Mouse (Mus musculus) monocyte, adult 5-6 weeks (primary cell): ENCODE data around the gene Aknad1. TPM values are rescaled to one million over a fixed set of nuclear protein-coding genes. Genes with fewer than 3 reads are reported as not detected.
A peak's percentile ranks its signal among the peaks of the same experiment; 100 is the strongest.

Experiments
- ATAC-seq: fragments of 153-309, 156-312 bp; replicated peaks from 2 replicates; pipeline ENCODE4 v1.8.0; 2017; ENCODE audit warnings: mild to moderate bottlenecking; ENCODE audit not compliant: low TSS enrichment, insufficient number of reproducible peaks, severe bottlenecking, poor library complexity, low FRiP score
- total RNA-seq: library from RNA; stranded (forward); fragments of 200-1000, 200-491, 200-594 nt; gene quantifications from 3 replicates; pipeline ENCODE4 v1.2.3, GENCODE M21; 2017

The Aknad1 gene
- total RNA-seq, result not detected in 3 replicates

DNA sequence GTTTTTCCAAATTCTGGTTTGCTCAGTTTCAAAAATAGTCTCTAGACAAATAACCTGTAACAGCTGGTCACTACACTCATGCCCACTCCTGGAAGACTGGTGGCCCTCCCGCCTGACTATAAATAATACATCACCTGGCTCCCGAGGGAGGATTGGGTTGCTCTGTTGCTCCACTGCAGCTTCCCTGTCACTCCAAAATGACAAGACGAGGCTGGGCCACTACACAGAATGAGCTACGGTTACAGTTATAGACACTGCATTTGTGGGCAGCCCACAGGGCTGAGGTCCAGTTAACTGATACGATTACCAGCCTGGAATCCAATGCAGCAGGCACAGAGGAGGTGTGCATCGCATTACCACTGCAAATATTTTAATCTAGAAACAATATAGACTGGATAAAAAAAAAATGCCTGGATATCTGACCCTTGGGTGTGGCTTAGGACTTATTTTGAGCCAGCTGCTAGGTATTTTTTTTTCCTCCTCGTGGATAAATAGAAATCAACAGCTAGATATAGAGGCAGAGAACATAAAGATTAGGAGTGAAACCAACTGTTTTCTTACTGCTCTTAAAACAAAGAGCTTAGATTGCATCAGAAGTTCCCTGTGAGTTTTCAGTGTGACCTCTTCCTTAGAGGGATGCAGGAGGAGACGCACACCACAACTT lies at the start of gene Aknad1:
Gene Aknad1 (plus strand): TSS at position 614 of the 664 bp plus-strand sequence.
- ATAC-seq, result no peak

DNA sequence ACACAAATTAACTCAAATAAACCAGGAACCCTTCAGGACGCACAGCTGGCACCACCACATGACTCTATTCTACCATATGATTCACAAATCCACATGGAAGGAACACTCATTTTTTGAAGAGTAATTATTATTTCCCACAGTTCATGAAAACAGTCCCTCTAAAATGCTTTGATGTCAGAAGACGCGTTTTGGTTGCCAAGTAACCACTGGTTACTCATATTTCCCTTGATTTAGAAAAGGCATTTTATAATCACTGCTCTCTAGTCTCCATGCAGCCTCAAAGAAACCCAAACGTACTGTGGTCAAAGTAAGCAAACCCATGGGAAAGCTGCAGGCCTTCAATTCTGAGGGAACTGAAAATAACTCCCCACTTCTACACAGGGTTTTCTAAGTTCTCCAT lies 49.5 kb upstream of the Aknad1 start:
- no peak for ATAC-seq

DNA sequence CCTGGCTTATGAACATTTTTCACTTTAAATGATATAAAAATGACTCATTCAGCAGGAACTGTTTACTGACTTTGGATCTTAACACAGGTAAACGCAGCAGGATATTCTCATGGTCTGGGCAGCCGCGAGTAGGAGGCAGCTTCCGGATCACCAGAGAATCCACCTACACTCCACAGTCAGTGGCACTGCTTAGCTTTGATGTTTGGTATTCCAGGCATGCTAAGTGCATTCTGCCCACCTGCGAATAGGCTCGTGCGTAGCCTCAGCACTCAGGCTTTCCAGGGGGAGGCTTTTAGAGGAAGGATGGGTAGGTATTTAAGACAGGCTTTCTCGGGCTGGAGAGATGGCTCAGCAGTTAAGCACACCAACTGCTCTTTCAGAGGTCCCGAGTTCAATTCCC lies 45.1 kb upstream of the Aknad1 start:
- no peak for ATAC-seq

DNA sequence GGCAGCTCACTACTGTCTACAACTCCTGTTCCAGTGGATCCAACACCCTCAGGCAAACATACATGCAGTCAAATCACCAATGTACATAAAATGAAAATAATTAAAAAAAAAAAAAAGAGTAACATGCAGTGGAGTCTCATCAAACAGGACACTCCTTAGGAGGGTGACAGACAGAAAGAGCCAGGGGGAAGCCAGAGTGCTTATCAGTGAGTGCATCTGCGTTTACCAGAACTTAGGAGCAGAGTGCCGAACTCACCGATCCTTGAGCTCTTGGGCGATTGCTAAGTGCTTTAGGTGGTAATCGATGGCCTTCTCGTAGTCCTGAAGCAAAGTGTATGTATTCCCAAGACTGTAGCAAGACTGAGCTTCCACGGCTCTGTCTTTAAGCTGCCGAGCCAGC lies 40.8 kb upstream of the Aknad1 start:
- no peak for ATAC-seq

DNA sequence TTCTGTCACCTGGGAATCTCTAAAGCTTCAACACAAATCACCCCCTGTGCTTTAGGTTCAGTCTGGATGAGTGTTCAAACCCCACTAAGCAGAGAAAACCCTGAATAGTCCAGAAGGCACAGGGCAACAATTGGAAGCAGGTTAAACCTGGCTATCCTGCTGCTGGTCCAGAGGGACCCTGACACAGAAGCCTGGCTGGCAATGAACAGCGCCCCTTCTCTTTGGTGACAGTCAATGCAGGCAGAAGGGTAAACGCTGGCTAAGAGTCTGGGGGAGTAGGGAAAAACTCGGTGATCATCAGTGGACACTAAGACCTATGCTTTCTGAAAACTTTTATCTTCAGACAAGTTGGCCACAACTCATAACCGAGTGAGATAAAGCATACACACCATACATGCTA lies 39.7 kb upstream of the Aknad1 start:
- ATAC-seq, result no peak

DNA sequence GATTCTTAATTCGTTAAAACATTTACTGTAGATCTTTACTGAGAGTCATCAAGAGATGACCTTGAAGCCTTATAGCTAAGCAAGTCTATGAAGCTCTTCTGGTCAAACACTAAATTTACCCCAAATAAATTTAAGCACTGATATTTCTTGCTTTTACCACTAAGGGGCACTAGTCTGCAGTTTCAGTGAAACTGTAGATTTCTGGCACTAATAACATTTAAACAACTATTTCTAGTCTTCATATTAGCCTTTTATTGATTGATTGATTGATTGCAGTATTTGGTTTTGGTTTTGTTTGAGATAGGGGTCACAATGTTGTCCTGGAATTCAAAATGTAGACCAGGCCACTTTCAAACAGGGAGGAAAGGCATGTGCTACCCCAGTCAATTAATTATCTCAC lies 38.2 kb upstream of the Aknad1 start:
- ATAC-seq, result no peak

DNA sequence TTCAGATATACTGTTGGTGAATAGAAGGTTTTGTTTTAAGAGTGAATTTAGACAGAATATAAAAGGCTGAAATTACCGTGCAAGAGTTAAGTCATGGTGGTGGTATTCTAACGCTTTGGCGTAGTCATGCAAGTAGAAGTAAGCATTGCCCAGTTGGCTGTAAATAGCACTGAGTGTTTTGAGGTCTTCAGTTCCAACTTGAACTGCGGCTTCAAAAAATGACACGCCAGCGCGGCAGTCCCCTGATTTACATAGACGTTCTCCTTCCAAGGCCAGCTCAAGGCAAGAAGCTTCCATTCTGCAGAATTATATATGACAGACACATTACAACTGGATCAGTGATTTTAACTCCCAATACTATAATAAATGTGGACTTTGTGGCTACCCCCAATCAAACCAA lies 36.7 kb upstream of the Aknad1 start:
- no peak for ATAC-seq

DNA sequence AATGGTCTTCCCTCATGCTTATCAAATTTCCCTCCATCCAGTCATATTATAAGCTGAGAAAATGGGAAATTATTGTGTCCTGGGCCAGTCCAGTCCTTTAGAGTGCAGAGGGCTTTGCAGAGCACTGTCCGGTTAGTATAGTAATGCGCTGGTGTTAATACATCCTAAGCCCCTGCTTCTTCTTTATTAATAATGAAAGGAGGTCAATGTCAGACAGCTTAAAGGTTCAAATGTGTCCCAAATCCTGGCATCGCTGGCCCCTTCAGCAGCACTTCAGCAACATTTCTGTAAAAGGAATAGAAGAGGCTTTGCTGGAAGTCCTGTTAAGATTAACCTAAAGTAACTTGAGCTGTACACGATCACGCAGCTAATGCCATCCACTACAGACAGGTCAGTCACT lies 28.2 kb upstream of the Aknad1 start:
- no peak for ATAC-seq

DNA sequence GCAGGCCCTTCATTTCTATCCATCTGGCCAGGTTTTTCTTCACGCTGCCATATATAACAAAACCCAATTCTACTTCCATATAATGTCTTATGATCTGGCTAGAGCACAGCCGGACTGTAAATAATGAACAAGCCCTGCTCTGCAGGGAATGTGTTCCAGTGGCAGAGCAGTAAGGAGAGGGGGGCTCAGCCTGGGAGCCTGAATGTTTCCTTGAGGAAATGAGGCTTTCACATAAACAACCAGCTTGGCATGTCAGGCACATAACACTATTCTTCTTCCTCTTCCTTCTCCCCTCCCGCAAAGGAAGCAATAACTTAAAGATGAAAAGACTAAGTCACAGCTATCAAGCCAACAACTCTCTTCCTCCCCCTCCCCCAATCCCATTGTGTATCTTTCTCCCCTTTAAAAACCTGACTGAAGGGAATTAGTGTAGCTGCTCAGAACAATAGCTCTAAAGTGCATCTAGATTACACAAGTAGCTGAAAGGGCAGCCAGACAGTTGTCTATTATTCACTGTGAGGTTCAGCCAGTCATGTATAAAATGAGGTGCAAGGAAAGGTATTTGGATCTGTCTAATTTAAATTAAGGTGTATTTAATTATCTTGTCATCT lies 26.3 kb upstream of the Aknad1 start:
- ATAC-seq, result no peak

DNA sequence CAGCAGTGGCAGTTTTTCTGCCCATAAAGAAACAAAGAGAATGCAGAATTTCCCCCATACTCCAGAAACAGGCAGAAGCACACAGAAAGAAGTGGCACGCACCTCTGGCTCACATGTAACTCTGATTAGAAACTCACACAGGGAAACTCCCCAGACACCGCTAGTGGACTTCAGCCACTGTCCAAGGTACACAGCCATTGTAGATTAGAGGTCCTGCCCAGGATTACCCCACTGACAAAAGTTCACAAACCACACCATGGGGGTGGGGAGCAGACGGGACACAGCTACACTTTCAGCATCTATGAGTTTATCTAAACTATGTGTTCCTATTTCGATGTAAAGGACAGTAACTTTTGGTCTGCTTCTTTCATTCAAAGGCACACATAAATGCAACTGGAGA lies 24.6 kb upstream of the Aknad1 start:
- ATAC-seq, result no peak

DNA sequence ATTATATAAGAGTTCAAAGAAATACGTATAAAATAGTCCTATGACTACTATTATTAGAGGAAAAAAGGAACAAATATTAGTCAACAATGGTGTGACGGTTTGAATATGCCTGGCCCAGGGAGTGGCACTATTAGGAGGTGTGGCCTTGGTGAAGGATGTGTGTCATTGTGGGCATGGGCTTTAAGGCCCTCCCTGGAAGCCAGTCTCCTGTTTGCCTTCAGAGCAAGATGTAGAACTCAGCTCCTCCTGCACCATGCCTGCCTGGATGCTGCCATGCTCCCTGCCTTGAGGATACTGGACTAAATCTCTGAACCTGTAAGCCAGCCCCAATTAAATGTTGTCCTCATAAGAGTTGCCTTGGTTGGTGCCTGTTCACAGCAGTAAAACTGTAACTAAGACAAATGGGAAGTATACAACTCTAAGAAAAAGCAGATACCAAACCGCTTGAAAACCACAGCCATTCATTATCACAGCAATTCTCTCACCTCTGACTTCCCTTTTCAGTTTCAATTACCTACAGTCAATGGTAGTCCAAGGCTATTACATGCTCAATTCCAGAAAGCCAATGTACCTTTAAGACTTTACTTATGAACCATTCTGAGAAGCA lies 21.5 kb upstream of the Aknad1 start:
- peak; percentile 44; the same call in 1 of the 2 replicates for ATAC-seq

DNA sequence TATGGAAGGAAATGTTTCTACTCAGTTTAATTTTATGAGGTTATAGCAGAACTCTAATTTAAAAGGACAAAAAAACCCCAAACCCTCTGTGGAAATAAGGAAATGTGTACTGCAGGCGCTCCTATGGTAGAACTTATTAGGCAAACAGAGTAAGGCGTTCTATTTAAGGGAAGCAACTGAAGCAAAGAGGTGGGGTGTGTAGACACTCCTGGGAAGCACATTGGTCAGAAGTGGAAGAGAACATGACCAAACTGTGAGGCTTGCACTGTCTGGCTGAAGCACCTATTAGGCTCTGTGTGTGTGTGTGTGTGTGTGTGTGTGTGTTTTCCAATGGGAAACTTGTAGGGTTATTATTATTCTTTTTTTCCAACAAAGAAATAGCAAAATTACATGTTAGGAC lies 20.1 kb upstream of the Aknad1 start:
- peak; percentile 52 for ATAC-seq

DNA sequence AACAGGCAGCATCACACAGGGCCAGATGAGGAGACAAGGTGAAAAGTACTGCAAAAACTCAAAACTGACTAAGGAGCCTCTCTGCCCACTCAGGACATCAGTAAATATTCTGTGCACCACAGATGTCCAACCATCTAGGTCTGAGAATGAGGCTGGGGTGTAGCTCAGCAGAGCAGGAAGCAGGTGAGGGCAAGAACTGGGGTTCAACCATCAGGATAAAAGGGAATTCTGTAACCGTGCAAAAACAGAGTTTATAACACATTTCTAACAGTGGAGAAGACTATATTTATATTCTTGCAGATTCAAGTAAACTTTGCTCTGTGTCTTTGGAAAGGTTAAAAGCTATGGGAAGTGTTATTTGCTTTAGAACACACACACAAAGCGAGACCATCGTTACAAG lies 19.7 kb upstream of the Aknad1 start:
- ATAC-seq, result no peak

DNA sequence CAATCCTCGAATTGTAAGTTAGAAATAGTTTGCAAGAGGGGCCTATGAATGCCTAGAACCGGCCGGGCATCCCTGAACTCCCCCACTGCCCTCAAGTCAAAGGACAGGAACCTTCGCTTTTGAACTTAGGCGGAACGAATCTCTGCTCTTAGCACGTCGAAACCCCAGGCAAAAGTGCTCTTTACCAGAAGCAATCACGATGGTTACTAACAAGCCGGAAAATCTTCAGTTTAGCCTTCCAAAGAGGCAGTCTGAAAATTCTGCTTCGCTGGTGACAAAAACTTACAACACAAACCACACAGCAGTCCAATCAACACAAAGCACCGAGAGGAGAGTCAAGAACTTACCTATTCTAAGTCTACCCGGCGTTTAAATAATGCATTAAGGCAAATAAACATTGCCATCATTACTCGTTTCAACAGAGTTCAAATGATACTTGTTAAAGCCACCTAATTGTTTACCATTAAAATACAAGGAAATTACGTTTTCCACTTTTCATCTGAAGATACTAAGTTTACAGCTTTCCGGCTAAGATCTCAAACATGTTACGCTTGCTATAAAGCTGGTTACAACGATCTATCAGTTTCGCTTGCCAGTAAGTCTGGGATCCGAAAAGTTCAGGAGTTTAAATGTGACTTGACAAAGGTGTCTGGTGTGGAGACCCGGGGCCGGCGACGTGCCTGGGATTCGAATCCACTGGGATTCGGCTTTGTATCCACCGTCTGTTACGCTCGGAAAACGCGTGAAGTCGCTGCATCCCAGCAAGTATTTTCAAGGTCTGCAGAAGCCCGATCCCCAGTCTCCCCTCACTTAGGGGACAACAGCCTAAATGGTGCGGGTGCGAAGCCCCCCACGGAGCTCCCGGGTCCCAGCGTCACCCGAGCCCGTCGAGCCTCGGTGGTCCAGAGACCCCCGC lies 18.1 kb upstream of the Aknad1 start:
- ATAC-seq, result no peak

DNA sequence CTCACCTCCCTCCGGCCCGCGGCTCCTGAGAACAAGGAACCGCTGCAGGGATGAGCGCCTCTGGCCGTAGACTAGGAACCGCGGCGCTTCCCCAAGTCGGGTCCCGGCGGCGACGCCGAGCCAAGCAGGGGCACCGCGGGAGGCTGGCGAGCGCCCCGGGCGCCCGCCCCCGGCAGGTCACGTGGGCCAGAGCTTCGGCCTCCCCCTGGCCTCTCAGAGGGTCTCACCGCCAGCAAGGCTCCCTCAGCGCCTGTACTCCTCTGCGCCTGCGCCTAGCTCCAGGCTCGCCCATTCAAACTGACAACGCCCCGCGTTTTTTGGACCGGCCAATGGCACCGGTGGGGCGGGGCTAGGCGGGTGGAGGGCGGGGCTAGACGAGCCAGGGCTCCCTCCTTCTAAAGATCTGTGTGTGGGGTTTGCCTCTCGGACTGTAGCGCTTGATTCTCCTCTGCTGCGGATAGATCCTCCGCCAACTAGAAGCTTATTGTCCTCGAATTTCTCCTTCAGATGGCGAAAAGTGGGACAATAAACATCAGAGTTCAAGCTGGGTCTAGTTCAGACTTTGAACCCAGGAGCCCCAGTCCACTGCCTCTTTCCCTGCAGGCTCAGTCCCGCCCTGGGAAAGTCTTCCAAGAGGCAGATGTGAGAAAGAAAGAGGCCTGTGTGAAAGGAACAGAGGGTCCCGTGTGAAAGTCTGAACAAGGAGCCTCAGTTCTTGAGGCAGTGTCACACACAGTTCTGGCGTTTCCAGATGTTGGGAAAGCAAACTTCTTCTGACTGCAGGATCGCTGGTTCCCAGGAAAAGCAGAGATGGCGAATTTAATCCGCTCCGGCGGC lies 17.2 kb upstream of the Aknad1 start, which contains the start of gene Gpsm2:
Gene Gpsm2 (minus strand): TSS at position 274 of the 837 bp plus-strand sequence.
- peak; percentile 79 for ATAC-seq

DNA sequence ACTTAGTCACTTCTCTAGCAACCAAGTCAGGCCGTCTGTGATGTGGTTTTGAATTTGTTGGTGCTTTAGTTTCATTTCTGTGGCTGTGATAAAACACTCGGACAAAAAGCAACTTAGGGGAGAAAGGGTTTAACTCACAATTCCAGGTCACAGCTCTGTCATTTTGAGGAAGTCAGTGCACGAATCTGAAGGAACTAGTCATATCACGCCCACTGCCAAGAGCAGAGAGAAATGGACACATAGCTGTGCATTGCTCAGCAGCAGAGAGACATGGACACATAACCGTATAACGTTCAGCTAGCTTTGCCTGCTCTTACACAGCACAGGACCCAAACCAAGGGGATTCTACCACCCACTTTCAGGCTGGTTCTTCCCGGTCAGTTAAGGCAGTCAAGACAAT lies 13.0 kb upstream of the Aknad1 start:
- peak; percentile 74 for ATAC-seq

DNA sequence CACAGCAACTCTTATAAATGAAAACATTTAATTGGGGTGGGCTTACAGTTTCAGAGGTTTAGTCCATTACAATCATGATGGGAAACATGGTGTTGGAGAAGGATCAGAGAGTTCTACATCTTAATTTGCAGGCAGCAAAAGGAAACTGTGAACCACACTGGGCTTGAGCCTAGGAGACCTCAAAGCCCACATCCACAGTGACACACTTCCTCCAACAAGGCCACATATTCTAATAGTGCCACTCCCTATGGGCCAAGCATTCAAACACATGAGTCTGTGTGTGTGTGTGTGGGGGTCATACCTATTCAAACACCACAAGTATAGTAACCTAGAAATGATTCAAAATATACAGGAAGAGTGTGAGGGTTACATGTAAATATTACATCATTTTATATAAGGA lies 12.1 kb upstream of the Aknad1 start:
- 0 out of 2 replicates have a peak, but pooled peaks have one; percentile 19 for ATAC-seq

DNA sequence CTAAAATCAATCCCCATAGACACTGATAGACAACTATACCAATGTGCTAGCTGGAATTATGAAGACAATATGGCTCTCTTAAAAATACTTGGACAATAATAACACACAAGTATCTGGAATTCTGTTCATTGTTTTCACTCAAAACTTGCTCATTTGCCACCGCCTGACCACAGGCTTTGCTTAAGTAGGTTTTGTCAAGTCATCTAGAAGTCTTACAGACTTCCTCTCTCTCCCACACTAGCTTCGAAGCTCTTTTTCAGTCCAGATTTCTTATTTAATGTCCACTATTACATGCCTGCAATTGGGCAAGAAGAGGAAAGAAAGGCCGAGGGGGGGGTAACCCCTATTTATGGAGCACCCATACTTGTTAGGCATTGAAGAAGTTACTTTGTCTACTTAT lies 11.7 kb upstream of the Aknad1 start:
- ATAC-seq, result no peak
